Mouse (Mus musculus): Measurements from ENCODE around the gene Cbx3. TPM values are rescaled to one million over a fixed set of nuclear protein-coding genes. Genes with fewer than 3 reads are reported as not detected.

The Cbx3 gene
- total RNA-seq, 2 experiments from 2014 or later, result 61.7 to 69.7 TPM

DNA sequence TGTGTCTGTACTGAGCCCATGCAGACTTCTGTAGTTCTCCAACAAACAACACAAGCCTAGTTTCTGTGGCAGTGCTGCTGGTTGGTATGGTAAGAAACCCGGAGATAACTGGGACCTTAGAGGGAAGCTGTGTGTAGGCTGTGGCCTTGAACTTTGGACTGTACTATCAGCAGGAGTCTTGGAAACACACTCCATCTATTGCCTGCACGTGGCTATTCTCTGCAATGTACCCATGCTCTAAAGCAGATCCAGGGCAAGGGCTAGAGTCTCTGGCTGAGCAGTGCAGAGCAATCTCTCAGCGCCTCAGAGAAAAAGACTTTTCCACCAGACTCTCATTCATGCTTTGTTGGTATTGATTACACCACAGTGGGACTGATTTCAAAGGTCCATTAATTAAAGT is 43.6 kb downstream of the Cbx3 start:
- intact Hi-C loops (cut with DNase I), result loop anchor here (5.0 kb wide), 1 partner anchor 39 kb away; no protein-coding TSS in a partner anchor
- DNase-seq, result no peak

DNA sequence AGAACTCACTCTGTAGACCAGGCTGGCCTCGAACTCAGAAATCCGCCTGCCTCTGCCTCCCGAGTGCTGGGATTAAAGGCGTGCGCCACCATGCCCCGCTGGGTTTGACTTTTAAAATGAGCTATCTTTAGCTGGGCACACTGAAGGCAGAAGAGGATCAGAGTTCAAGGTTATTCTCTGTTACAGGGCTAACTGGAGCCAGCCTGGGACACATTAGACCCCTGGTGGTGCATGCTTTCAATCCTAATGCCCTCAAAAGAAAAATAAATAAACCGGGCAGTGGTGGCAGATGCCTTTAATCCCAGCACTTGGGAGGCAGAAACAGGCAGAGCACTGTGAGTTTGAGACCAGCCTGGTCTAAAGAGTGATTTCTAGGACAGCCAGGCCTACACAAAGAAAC is 44.7 kb downstream of the Cbx3 start:
- intact Hi-C loops (cut with DNase I), result loop anchor here (5.0 kb wide), 1 partner anchor 37 kb away; no protein-coding TSS in a partner anchor
- no peak for DNase-seq

DNA sequence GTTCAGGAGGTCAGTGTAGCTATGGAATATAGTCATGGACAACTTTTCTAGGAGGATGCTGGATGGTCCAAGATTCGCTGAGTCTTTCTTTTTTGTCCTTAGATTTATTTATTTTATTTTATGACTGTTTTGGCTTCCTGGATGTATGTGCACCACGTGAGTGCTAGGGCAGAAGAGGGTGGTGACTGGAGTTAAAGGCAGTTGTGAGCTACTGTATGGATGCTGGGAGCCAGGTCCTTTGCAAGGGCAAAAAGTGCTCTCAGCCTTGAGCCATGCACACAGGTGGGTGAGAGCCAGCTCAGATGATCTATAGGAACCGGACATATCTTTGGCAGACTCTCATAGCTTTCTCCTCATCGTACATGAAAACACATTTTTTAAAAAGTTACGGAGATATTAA is 53.1 kb downstream of the Cbx3 start:
- no peak for DNase-seq
- intact Hi-C loops (cut with DNase I), result no loop called here

DNA sequence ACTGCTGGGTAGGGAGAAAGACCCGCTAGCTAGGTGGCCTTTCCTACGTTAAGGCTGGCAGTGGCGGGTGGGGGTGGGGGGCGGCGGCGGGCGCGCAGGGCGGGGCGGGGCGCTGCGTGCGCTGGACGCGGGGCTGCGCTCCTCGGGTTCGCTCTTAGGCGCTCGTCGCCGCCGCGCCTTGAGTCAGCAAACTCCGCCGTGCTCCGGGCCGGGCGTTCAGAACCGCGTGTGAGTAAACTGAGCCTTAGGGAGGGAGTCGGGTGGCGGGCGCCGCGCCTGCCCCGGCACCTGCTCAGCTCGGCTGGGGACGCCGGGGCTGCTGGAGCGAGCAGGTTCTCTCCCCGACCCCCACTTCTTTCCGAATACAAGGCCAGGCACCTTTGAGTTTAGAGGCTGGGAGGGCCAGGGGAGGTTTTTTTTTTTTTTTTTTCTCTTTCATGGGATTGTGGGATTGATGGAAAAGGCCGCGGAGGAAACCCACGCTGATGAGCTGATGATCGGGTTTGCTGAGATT is 53.7 kb downstream of the Cbx3 start, which contains the start of gene Snx10:
TSS of gene Snx10 (plus strand) at position 95 of the 514 bp plus-strand sequence.
- intact Hi-C loops (cut with DNase I), result no loop called here
- DNase-seq, result peak; percentile 53 to 63

DNA sequence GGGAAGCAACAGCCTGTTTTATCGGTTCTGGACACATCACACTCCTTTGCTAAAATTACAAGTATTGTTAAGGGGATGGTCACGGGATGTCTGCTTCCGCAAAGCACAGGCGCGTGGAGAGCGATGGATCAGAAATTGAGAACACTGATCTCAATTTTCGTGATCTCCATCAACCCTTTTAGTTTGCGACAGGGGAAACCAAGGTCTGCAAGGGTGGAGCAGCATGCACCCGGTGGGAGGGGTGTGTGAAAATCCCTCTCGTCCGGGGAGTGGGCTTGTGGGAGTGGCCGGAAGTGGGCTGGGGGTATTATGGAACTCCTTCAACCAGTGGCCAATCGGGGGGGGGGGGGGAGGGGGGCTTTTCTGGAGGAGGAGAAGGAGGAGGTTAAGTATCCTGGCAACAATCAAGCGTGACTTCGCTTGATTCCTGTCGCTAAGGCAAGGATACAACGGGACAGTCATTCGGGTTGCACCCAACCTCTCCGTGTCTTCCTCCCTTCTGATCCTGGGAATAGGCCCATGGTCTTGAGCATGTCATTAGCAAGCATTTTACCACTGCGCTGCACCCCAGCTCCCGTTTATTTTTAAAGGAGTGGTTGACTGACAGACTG is 54.3 kb downstream of the Cbx3 start:
- peak; percentile 32 to 38 for DNase-seq
- intact Hi-C loops (cut with DNase I), result no loop called here

DNA sequence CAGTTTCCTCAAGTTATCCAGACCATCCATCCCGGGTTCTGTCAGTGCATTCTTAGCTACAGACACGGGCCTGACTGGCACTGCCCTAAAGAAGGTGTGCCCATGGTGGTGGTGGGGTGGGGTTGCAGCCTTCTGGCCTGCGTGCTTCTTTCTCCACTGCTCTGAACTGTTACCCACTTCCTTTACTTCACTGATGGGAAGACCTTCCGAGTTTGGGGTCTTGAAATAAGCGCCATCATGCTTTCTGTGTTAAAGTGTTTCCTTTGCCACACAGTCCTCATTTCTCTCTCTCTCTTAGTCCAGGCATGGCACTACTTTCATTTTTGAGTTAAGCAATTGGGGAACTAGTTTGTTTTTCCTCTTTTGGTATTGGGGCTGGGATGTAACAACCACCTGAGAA is 54.8 kb downstream of the Cbx3 start:
- DNase-seq, result no peak
- intact Hi-C loops (cut with DNase I), result no loop called here

GRCm38 (mm10) chr6:51529457-51529856 is 59.3 kb downstream of the Cbx3 start:
- intact Hi-C loops (cut with DNase I), result no loop called here
- DNase-seq, result no peak

Other genes starting within 250 kb of the Cbx3 start
- gene Nfe2l3, start 37.7 kb upstream of the Cbx3 start, total RNA-seq (2021), result under 1 TPM; 0.35 to 0.36 TPM
- gene Hnrnpa2b1, start 466 bp upstream of the Cbx3 start, total RNA-seq (2021), result 100 to 1,000 TPM; 408 to 439 TPM
- gene Snx10, start 53.5 kb downstream of the Cbx3 start, total RNA-seq (2021), result 10 to 100 TPM; 11.7 to 12.6 TPM